Mouse (Mus musculus) C2C12 (cell line): ENCODE data around the gene Socs4. TPM values are rescaled to one million over a fixed set of nuclear protein-coding genes. Genes with fewer than 3 reads are reported as not detected.

ENCODE experiments used
- H3K27me3 ChIP-seq: one replicate; pipeline ENCODE4 v1.6.1; 2011; ENCODE audit not compliant: control insufficient read depth, insufficient read depth, insufficient read length
- H3K36me3 ChIP-seq: one replicate; pipeline ENCODE4 v1.6.1; 2011; ENCODE audit not compliant: control insufficient read depth, insufficient read depth
- H3K4me3 ChIP-seq: one replicate; pipeline ENCODE4 v1.5.1; 2011; ENCODE audit warnings: mild to moderate bottlenecking, control low read depth; ENCODE audit not compliant: poor library complexity, insufficient read depth, severe bottlenecking
- H3K79me2 ChIP-seq: one replicate; pipeline ENCODE4 v1.6.1; 2011; ENCODE audit not compliant: control insufficient read depth, insufficient read depth
- H3K79me3 ChIP-seq: one replicate; pipeline ENCODE4 v1.6.1; 2011; ENCODE audit warnings: low read depth, control low read depth
- H3ac ChIP-seq: one replicate; pipeline ENCODE3; 2011; ENCODE audit warnings: low read depth; ENCODE audit not compliant: control insufficient read depth, insufficient read length
- CEBPB ChIP-seq: IDR thresholded peaks from one replicate; pipeline ENCODE4 v1.6.1; 2011; ENCODE audit warnings: low read depth, mild to moderate bottlenecking, control low read depth, moderate library complexity
- CTCF ChIP-seq: IDR thresholded peaks from one replicate; pipeline ENCODE4 v1.5.1; 2011; ENCODE audit not compliant: control insufficient read depth, insufficient read depth, insufficient read length
- FOSL1 ChIP-seq: IDR thresholded peaks from one replicate; pipeline ENCODE4 v1.8.0; 2011; ENCODE audit warnings: mild to moderate bottlenecking, low read length; ENCODE audit not compliant: poor library complexity, insufficient read depth, severe bottlenecking
- MAX ChIP-seq: IDR thresholded peaks from one replicate; pipeline ENCODE4 v1.6.1; 2011; ENCODE audit warnings: mild to moderate bottlenecking, control low read depth
- MYOD1 ChIP-seq: IDR thresholded peaks from one replicate; pipeline ENCODE4 v1.6.1; 2011; ENCODE audit warnings: low read depth; ENCODE audit not compliant: control insufficient read depth, insufficient read length
- MYOG ChIP-seq: IDR thresholded peaks from one replicate; pipeline ENCODE4 v1.6.1; 2011; ENCODE audit not compliant: control insufficient read depth, insufficient read length; ENCODE audit errors: extremely low read depth
- USF1 ChIP-seq: IDR thresholded peaks from one replicate; pipeline ENCODE4 v1.6.1; 2011; ENCODE audit warnings: low read depth, mild to moderate bottlenecking, control low read depth, moderate library complexity
- long read RNA-seq, 2 experiments: library from polyadenylated mRNA; unstranded; transcript quantifications; one replicate each; pipeline ENCODE4 v2.0.0; 2019 to 2020
- polyA plus RNA-seq: library from polyadenylated mRNA; unstranded; fragments of >200 nt; fragmentation: generic; extraction: Trizol; gene quantifications from one replicate; pipeline ENCODE4 v1.2.1, GENCODE M21; 2012; ENCODE audit warnings: missing spikeins

The Socs4 gene
- polyA plus RNA-seq = 3.0 TPM
- long read RNA-seq, experiment 1, full-length matches to known transcripts = 2 of 3 reads
- long read RNA-seq, experiment 1, partial matches to known transcripts = 0 of 3 reads
- long read RNA-seq, experiment 1, other reads (novel, unspliced or antisense) = 1 of 3 reads
- long read RNA-seq, experiment 2, full-length matches to known transcripts = 61 of 65 reads
- long read RNA-seq, experiment 2, partial matches to known transcripts = 0 of 65 reads
- long read RNA-seq, experiment 2, other reads (novel, unspliced or antisense) = 4 of 65 reads

GRCm38 (mm10) chr14:47276637-47277393 lies at the start of gene Socs4, which contains the start of gene Wdhd1:
Gene Socs4 (plus strand): TSS chr14:47276931.
Gene Wdhd1 (minus strand): TSS chr14:47276857.
- peak within 1 kb of the TSS; percentile 72 for H3K4me3 ChIP-seq
- peak within 1 kb of the TSS; percentile 79 for H3ac ChIP-seq
- H3K36me3 ChIP-seq = peaks cover 43% of the 10 kb centered on the region
- H3K27me3 ChIP-seq = no peaks in the 10 kb centered on the region
- H3K79me2 ChIP-seq = peaks cover 86% of the 10 kb centered on the region
- peaks cover 76% of the 10 kb centered on the region for H3K79me3 ChIP-seq
- TF ChIP-seq MYOD1 = no peak
- TF ChIP-seq MAX = peak; percentile 81

GRCm38 (mm10) chr14:47229796-47230376 lies 46.8 kb upstream of the Socs4 start:
- H3K79me2 ChIP-seq = no peaks in the 10 kb centered on the region
- no peak overlapping the region for H3ac ChIP-seq
- no peaks in the 10 kb centered on the region for H3K27me3 ChIP-seq
- no peak overlapping the region for H3K4me3 ChIP-seq
- H3K79me3 ChIP-seq = no peaks in the 10 kb centered on the region
- no peaks in the 10 kb centered on the region for H3K36me3 ChIP-seq
- TF ChIP-seq MAX (no peak), MYOD1 (peak; percentile 66)

- TF ChIP-seq MYOG (no peak), CEBPB (no peak), CTCF (no peak), FOSL1 (no peak), USF1 (no peak)
- no peaks in the 10 kb centered on the region for H3K27me3 ChIP-seq
- H3K79me2 ChIP-seq = no peaks in the 10 kb centered on the region
- H3ac ChIP-seq = no peak overlapping the region
- H3K36me3 ChIP-seq = no peaks in the 10 kb centered on the region
- H3K4me3 ChIP-seq = no peak overlapping the region
- no peaks in the 10 kb centered on the region for H3K79me3 ChIP-seq
These were observed 43.1 kb upstream of the Socs4 start for GRCm38 (mm10) chr14:47233602-47234001.

- H3ac ChIP-seq = no peak overlapping the region
- H3K27me3 ChIP-seq = no peaks in the 10 kb centered on the region
- no peaks in the 10 kb centered on the region for H3K79me3 ChIP-seq
- H3K79me2 ChIP-seq = no peaks in the 10 kb centered on the region
- no peaks in the 10 kb centered on the region for H3K36me3 ChIP-seq
- TF ChIP-seq CTCF (no peak), MYOG (no peak), MAX (no peak)
- no peak overlapping the region for H3K4me3 ChIP-seq
These were observed 42.7 kb upstream of the Socs4 start for GRCm38 (mm10) chr14:47234032-47234431.

GRCm38 (mm10) chr14:47234526-47235250 lies 42.0 kb upstream of the Socs4 start:
- H3K27me3 ChIP-seq = no peaks in the 10 kb centered on the region
- no peak for TF ChIP-seq MYOG
- no peak for TF ChIP-seq MAX
- TF ChIP-seq USF1 = no peak
- no peaks in the 10 kb centered on the region for H3K79me2 ChIP-seq
- peaks cover 4% of the 10 kb centered on the region for H3K36me3 ChIP-seq
- no peak overlapping the region for H3K4me3 ChIP-seq
- H3K79me3 ChIP-seq = no peaks in the 10 kb centered on the region
- H3ac ChIP-seq = no peak overlapping the region

GRCm38 (mm10) chr14:47236491-47236890 lies 40.2 kb upstream of the Socs4 start:
- H3K79me3 ChIP-seq = no peaks in the 10 kb centered on the region

More at GRCm38 (mm10) chr14:47236491-47236890, 40.2 kb upstream of the Socs4 start:
- Histone ChIP-seq H3K36me3 (peaks cover 15% of the 10 kb centered on the region), H3K27me3 (no peaks in the 10 kb centered on the region), H3ac (no peak overlapping the region), H3K79me2 (no peaks in the 10 kb centered on the region), H3K4me3 (no peak overlapping the region)
- TF ChIP-seq FOSL1 (no peak), CTCF (no peak), MYOD1 (no peak), MYOG (no peak), USF1 (no peak), CEBPB (no peak), MAX (no peak)
